Mouse (Mus musculus): ENCODE results near the gene Stard10. TPM values are rescaled to one million over a fixed set of nuclear protein-coding genes. Genes with fewer than 3 reads are reported as not detected.

Gene Stard10
- total RNA-seq, 4 experiments from 2014 or later, result 34.9 to 48.5 (median 43.7) TPM

GRCm38 (mm10) chr7:101395471-101395870, 78.6 kb downstream of the Stard10 start:
- peak in 1 of 2 experiments; percentile 33 for DNase-seq (ENCODE audit: low spot score in 2 of 2)

Other genes with a start within 250 kb of the Stard10 start
- 1 to 10 TPM; 4.2 to 5.5 (median 5.0) TPM for gene Fchsd2, start 224.2 kb upstream of the Stard10 start, total RNA-seq (2022)
- 1 to 10 TPM; 3.2 to 5.3 (median 4.3) TPM for gene Atg16l2, start 14.8 kb upstream of the Stard10 start, total RNA-seq (2022)
- gene Arap1, start 31.0 kb downstream of the Stard10 start, total RNA-seq (2022), result 10 to 100 TPM; 16.1 to 18.5 (median 17.1) TPM
- gene Gm45837, start 93.8 kb downstream of the Stard10 start, total RNA-seq (2022), result 1 to 10 TPM in 2 of 4 experiments, not detected in 2; 3.8 to 4.1 TPM
- 10 to 100 TPM; 15.2 to 22.9 (median 18.4) TPM for gene Pde2a, start 104.6 kb downstream of the Stard10 start, total RNA-seq (2022)